Mouse (Mus musculus): ENCODE results near the gene Rpn2.

Rpn2 gene

DNA sequence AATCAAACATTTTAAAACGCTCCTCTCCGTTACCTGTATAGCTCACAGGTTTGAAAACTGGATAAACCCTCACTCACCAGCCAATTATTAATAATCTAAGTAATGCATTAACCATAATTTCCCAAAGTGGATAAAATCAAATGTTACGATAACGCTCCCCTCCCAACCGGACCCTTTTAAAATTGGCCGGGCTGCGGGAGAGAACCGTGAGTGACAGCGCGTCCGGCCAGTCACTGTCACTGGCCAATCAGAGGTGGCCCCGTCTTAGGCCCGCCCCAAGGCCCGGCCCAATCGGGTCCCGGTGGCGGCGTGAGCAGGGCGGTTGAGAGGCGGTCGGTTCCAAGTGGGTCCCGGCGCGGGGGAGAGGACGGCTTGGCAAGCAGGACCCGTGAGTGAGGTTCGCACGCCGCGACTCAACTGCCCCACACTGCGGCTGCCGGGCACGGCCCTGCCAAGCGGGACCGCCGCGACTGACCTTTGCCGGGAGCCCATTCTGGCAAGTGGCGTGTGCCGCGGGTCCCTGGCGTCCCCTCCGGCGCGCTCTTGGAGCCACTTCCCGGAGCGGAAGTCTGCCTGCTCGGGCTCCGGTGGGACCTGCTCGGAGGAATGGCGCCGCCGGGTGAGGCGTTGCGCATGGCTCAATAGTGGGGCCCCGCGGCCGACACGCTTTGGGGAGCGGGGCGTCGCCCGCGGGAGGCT lies at the start of gene Rpn2:
TSS of gene Rpn2 (plus strand) at position 301 of the 699 bp plus-strand sequence.
- DNase-seq (ENCODE audit: low spot score), result peak; percentile 94

DNA sequence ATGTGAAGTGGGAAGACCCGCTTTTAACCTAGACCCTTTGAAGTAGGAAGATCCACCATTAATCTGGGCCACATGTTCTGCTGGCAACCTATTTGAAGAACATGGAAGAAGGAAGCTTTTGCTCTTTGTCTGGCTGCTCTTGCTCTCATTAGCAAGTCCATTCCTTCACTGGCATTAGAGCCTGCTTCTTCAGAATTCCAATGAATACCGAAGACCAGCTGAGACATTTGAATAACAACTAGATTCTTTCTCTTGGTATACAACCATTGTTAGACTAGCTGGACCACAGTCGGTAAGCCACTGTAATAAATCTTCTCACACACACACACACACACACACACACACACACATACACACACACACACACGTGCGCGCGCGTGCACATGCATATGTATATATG lies 42.9 kb upstream of the Rpn2 start:
- DNase-seq (ENCODE audit: low spot score), result no peak

DNA sequence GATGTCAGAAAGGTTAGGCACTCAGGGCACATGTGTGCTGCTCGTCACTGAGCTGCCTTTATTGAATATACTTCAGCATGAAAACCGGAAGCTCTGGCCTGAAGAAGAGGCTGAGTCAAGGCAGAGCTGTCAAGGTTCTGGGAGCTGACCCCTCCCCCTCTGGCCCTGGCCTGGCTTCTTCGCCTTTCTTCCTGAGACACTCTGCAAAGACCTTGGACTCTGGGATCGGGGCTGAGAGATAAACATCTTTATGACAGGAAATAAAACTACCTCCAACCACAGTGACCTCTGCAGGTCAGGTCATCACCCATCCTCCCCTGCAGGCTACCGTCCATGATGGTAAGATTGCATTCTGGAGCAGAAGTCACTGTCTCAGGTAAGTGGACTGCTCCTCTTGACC lies 33.8 kb upstream of the Rpn2 start:
- no peak for DNase-seq (ENCODE audit: low spot score)

DNA sequence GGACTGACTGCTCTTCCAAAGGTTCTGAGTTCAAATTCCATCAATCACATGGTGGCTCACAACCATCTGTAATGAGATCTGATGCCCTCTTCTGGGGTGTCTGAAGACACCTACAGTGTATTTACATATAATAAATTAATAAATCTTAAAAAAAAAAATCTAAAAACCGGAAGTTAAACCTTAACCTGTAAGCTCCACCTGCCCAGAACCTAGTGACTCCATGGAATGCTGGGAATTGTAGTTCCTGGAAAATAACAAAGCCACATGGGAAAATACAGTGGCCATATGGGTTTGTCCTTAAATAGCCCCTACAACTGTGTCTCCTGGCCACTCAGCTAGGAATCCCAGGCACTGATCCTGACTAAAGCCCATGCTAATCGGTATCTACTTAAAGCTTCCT lies 33.2 kb upstream of the Rpn2 start:
- DNase-seq (ENCODE audit: low spot score), result no peak

DNA sequence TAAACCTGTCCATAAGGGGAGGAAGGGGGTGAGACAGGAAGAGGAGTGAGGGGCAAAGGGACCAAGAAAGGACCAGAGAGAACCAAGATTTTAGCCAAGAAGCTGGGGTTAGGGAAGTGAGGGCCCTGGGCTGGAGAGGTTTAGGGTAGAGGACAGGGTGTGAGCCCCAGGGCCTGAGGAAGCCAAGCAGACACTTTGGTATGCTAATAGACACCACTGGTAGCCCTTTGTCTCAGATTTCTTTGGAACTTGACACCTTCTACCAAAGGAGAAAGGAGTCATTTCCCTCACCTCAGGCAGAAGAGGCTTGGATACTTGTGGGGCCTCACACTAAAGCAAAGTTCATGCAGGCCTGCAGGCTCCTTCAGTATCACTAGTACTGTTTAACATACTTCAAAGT lies 30.7 kb upstream of the Rpn2 start:
- DNase-seq (ENCODE audit: low spot score), result no peak

DNA sequence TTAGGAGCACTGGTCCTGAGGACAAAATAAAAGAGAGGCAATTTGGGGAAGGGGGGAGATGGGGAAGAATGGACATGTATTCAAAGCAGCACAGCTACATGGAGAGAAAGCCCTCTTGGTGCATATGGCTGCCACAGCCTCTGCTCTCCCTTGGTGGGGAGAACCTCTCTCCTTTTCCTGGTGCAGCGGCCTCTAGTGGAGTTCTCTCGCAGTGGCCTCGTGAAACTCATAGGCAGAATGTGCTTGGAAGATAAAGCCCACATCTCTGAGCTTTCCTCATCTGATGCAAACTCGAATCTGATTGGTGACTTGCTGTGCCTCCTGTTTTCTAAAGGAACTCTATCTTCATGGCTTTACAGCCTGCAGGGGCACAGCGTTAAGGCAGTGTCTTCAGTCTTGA lies 19.1 kb upstream of the Rpn2 start:
- DNase-seq (ENCODE audit: low spot score), result peak; percentile 76

DNA sequence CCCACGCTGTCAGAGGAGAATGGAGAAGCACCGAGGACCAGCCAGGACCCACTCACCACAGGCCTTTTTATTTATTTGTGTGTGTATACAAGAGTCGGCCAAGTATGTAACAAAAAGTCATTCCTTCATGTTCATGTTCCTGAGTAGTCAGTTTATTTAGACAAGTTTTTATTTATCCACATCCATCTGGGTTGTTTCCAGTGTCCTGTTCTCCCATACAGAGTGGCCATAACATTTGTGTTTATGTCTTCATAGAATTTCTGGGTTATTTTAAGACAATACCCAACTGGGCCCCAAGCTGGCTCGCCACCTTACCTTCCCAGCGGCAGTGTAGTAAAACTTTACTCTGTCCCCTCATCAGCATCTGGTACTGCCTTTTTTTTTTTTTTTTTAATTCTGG lies 16.9 kb upstream of the Rpn2 start:
- DNase-seq (ENCODE audit: low spot score), result no peak

DNA sequence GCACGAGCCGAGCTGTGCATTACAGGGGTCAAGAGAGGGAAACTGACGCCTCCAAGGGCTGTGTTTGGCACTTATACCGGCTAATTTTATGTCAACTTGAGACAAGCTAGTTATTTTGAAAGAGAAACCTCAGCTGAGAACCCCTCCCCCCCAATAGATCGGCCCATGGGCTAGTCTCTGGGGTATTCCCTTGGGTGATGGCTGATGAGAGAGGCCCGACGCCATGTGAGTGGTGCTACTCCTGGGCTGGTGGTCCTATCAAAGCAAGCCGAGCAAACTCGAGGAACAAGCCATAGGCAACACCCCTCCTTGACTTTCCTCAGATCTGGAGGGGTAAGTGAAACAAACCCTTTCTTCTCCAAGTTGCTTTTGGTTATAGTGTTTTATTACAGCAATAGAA lies 16.3 kb upstream of the Rpn2 start:
- DNase-seq (ENCODE audit: low spot score), result no peak

DNA sequence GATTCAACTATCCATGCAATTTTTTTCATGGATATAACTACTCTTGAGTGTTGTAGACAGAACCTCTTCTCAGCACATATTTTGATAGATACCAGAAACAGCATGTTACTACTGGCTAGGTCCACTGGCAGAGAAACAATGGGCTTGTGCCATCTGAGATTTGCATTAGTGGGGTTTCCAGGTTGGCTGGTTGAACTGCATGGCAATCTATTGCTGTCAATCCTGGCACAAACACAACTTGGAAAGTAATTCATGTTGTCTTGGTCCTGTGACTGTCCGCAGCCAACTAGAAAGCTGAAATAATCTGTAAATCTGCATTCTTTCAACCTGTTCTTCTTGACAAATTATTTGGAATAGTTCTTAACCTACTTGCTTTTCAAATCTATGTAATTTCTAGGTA lies 15.7 kb upstream of the Rpn2 start:
- peak; percentile 27 for DNase-seq (ENCODE audit: low spot score)

DNA sequence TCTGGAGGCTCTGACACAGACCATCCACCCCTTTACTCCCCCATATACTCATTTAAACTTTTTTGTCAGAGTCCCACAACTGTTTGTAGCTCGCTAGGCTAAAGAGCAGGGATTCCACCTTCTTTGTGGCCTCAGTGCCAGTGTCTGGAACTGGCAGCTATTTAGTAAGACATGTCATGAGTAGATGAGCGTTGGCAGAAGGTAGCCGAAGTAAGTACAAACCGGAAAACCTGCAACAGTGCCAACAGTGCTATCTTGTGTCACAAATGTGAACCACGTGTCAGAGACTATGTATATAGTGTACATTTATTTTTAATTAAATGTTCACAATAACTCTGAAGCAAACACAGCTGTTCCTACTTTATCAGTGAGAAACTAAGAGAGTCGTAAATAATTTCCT lies 15.0 kb upstream of the Rpn2 start:
- DNase-seq (ENCODE audit: low spot score), result peak; percentile 48

DNA sequence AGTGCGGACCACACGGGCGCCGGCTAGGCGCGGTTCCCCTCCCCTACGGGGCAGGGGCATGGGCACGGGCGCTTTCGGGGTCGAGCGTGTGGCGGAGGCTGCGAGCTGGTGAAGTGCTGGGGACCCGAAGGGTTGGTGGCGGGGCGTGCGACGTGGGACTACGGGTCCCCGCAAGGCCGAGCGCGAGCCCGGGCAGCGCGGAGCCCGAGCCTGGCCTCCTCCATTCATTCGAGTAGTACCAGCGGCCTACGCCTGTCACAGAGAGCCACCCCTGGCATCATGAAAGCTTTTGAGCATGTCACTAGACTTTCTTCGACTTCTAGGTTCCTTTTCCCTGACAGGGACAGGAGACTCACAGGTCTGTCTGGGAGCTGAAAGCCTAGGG lies 591 bp downstream of the Rpn2 start, which contains the start of gene Mroh8:
TSS of gene Mroh8 (minus strand) at position 134 of the 385 bp plus-strand sequence.
- peak; percentile 50 for DNase-seq (ENCODE audit: low spot score)

DNA sequence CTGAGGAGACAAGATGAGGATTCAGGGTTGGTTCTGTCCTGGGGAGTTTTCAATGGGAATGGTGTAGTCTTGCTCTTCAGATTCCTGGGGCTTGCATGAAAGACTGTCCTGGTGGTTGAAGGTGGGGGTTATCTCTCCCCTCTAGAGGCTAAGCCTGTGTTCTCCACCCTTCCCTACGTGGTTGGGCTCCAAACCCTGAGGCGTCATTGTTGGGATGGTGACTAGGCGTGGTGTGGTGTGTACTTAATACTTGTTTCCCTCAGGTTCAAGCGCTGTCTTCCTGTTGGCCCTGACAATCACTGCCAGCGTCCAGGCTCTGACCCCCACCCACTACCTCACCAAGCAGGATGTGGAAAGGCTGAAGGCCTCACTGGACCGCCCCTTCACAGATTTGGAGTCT lies 4.5 kb downstream of the Rpn2 start:
- no peak for DNase-seq (ENCODE audit: low spot score)

DNA sequence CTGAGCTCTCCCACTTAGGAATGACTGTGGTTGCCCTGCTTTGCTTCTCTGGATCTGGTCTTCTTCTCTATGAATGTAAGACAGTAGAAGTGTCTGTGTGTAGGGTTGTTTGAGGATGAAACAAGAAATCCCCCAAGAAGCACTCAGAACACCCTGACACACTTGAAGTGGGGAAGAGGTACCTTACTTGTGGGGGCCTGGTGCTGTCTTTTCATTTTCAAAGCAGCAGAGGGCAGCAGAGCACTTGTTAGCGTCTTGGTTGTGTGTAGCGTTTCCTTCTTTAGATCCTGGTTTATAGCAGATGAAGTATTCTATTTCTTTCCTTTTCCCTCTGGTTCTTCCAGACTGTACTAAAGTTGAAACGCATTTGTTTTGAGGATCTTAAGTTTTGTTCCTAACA lies 8.7 kb downstream of the Rpn2 start:
- DNase-seq (ENCODE audit: low spot score), result peak; percentile 74

DNA sequence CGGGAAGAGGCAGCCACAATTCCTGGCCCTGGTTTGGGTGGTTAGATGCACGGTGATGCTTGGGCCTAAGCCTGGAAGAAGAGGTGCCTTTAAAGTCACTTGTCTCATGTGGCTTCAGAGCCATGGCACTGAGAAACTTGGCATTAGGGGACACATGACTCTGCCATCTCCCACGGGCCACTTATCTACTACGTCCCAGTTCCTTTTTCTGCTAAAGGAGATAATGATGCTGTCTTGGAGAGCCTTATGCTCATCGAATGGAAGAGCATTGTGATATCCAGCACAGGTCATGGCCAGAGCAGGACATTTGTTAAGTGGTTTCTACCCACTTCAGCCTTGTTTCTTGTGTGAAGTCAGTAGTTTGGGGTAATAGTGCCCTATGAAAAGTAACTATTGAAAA lies 10.2 kb downstream of the Rpn2 start:
- no peak for DNase-seq (ENCODE audit: low spot score)

DNA sequence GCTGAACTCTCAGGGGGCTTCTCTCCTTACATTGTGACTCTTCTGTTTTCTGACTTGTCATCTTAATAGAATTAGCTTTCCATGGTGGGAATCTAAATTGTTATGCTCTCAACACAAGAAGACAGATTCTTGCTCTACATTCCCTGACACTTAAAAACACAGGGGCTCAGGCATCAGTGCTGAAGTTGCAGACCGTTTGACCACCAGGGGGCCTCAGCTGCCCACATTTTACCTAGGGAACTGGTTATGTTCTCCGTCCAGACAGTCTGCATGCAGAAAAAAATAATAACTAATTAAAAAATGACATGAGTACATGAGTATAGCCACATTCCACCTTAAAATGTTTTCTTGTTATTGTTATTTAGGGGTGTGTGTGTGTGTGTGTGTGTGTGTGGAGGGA lies 13.3 kb downstream of the Rpn2 start:
- DNase-seq (ENCODE audit: low spot score), result peak; percentile 79

DNA sequence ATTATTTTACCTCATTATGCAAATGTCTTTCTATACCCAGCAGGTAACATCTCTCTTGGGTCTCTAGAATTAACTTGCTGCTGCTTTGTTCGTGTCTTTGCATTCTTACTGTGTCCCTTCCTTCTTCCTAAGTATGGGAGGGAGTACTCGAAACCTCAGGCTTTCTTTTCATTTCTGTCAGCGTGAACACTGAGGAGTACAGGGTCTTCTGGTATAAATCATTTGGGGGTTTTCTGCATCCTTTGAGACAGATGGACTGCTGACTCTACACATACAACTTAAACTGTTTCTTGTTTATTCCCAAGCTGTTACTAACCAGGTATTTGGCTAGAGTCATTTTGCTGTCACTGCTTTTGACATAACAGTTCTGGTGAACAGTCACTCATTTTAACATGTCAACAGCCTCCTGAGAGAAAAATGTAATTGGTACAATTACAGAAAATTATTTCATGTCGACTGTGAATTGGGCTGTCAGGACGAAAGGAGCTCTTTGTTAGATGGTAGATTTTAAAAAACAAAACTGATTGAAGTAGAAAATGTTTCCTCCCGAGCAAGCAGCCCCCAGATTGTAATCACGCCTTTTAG lies 17.4 kb downstream of the Rpn2 start:
- DNase-seq (ENCODE audit: low spot score), result no peak

DNA sequence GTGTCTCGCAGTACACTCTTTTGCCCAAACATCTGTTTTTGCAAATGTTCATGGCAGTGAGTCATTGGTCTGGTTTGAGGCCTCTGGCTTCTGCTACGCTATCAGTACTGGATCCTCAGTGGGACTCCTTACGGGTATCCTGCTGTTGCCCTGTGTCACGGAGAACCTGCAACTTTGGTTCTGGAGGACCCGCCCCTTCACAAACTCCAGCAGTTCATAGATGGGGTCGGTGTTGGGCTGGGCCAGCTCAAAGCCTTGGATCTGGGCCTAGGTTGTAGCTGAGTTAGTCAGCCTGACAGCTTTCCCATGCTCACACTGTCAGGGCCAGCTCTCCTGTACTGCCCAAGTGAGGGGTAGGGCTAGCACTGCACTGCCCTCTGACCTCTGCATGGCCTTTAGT lies 21.2 kb downstream of the Rpn2 start:
- no peak for DNase-seq (ENCODE audit: low spot score)

DNA sequence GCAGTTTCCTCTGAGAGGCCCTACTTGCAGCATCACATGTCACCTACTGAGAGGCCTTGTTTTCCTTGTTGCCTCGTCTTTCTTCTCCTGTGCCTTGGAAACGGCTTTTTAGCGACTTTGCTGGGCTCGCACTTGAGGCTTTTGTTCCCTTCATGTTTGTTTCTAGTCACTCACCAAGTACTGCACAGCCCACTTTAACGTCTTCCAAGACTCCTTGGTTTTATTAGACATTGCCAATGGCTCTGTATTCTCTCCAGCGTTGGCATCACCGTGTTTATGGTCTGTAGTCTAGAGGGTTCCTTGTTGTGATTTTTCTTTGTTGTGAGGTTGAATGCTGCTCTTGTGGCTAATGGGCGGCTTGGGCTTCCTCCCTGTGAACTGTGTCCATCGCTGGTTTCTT lies 24.3 kb downstream of the Rpn2 start:
- DNase-seq (ENCODE audit: low spot score), result no peak

DNA sequence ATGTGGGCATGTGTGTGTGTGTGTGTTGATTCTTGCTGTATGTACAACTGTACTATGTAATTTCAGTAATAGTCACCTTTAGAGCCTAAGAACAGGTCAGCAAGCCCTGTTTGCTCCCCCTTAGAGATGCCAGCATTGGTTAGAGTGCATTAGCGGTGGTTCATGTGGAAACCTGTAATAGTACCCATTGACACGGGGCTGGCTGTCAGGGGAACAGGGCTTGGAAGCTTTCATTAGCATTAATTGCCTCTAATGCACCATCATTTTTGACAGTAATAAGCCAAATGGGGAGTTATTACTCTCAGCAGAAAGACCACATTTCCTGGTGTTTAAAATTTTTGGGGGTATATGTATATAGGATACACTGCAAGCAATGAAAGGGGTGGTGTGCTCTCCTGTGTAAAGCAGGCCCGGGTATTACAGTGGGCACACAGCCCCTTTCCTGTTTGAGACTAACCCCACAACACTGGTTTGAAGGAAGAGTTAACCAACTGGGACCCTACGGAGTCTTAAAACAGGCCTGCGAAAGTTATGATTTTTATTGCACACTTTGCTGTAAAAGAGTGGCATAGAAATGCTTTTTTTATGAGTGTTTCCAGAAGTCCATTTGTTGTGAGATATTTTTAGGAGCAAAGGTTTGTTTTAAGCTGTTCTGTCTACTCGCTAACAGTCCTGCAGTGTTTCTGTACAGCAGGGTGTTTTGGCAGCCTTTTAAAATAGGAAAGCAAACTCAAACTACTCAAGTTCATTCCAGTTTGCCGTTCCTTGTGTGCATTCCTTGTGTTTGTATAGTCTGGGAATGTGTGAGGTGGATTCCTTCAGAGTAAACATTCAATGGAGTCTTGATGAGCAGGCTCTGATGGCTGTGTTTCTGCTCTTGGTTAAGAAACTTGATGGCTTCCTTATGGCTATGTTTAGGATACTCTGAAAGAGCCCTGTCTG lies 27.5 kb downstream of the Rpn2 start:
- DNase-seq (ENCODE audit: low spot score), result peak; percentile 28

DNA sequence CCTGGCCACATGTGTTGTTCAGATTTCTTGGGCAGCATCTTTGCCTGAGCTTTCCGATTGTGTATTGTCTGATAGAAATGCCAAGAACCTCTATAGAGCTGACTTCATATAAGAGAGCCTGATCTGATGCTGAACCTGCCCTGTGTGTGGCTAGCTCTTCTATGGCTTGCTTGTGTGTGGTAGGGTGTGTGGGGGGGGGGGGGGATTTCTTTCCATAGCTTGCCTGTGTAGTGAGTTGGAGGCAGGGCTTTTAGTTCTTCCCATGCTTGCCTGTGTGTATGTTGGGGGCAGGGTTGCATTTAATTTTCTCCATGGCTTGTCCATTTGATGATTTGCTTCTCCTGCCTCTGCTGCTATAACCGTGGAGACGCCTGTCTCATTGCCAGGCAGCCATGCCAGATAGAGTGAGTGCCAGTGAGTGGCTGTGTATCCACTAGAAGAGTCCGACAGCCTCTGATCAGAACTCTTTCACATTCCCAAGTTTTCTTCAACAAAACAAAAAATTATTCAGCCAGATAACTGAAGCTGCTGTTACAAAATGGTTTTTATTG lies 29.0 kb downstream of the Rpn2 start:
- DNase-seq (ENCODE audit: low spot score), result peak; percentile 26

DNA sequence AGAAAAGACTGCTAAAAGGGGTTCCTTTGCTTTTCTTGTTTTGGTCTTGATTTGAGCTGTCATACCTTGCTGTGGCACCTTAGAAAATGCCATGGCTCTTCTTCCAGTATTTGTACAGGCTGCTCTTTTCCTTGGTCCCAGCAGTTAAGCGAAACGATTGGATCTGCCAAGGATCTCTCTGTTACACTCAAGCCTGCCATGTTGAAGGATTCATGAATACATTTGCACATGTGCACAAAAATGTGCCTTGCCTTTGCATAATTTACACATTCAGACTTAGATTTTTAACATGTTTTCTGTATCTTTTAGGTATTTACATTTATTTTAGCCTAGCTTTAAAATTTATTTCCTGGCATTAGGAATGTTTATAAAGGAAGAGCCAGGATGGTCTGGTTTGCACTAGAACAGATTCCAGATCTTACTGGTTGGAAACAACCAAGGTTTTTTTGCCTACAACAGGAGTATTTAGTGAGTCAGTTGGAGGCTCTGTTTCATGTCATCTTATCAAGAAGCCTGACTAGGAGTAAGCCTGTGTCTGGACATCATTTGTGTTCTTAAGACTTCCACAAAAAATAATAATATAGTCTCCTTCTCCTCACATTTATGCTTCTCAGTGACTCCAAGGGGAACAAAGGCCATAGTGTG lies 29.6 kb downstream of the Rpn2 start:
- no peak for DNase-seq (ENCODE audit: low spot score)

DNA sequence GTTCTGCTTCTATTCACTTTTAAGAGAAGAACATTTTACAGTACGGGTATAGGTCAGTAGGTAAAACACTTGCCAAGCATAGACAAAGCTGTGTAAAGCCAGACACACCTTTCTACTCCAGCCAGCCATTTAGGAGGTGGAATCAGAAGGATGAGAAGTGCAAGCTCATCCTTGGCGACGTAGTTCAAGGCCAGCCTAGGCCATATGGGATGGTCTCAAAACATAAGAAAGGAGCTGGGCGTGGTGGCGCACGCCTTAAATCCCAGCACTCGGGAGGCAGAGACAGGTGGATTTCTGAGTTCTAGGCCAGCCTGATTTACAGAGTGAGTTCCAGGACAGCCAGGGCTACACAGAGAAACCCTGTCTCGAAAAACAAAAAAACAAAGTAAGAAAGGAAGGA lies 30.8 kb downstream of the Rpn2 start:
- no peak for DNase-seq (ENCODE audit: low spot score)

Data from adipocyte (in vitro differentiated cells).